19 mouse cellular contexts compared by ENCODE assay signal in the genomic region with DNA sequence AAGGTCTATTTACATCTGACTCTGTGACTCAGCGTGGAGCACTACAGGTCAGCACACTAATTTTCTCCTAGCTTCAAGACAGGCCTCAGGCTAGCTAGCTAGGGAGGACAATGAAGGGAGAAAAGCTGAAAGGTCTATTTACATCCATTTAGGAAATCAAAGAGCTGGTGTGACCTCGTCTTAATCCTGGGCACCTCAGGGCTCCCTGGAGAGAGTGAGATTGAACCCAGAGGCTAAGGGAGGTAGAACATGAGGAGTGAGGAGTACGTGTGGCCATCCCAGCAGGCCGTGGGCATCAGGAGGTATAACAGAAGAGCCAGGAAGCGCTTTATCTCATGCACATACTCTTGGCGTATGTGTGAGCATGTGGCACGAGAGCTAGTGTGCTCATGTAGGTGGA.
"Had no signal": no experiment of that assay in that cellular context is flagged by ENCODE, and none has a peak within 500 bp of the region (broad histone marks: within the 10 kb centered on the region; RNA-seq: fewer than 3 reads in every experiment).

No protein-coding gene starts in this region.

- H3K27ac ChIP-seq: midbrain, embryonic 10.5 days; midbrain, embryonic 12.5 days; neural tube, embryonic 13.5 days; neural tube, embryonic 15.5 days had no signal

- H3K4me3 ChIP-seq: lung, embryonic 15.5 days; midbrain, embryonic 10.5 days; midbrain, embryonic 12.5 days; myocyte; neural tube, embryonic 13.5 days; neural tube, embryonic 15.5 days had no signal

- ATAC-seq: midbrain, embryonic 16.5 days had no signal

- H3K4me2 ChIP-seq: lung, embryonic 15.5 days; midbrain, embryonic 12.5 days; neural tube, embryonic 13.5 days; neural tube, embryonic 15.5 days had no signal

- DNase-seq: lung, adult 18-20 months; lung, postnatal 10 days; lung, postnatal 4 days; midbrain, embryonic 14.5 days; retina, postnatal 1 day; right cerebral cortex, adult 18-20 months; right cerebral cortex, postnatal 25 days; right cerebral cortex, postnatal 4 days; spleen, adult 18-20 months; thymus, adult 18-20 months; thymus, postnatal 14 days; thymus, postnatal 36 days had no signal

- H3K27me3 ChIP-seq: lung, embryonic 15.5 days; neural tube, embryonic 13.5 days; neural tube, embryonic 15.5 days had no signal

- H3K4me1 ChIP-seq: neural tube, embryonic 13.5 days; neural tube, embryonic 15.5 days had no signal

- H3K36me3 ChIP-seq: lung, embryonic 15.5 days; midbrain, embryonic 10.5 days; midbrain, embryonic 12.5 days; neural tube, embryonic 13.5 days; neural tube, embryonic 15.5 days had no signal

- H3K9me3 ChIP-seq: lung, embryonic 15.5 days; midbrain, embryonic 12.5 days; neural tube, embryonic 13.5 days; neural tube, embryonic 15.5 days had no signal

- H3K9ac ChIP-seq: lung, embryonic 15.5 days; midbrain, embryonic 12.5 days; neural tube, embryonic 13.5 days; neural tube, embryonic 15.5 days had no signal
